Mouse (Mus musculus) A20 (cell line): ENCODE data around the gene Arhgap44.

Experiments used
- DNase-seq: peaks from one replicate; pipeline ENCODE4 v3.0.0-alpha.2; 2011; ENCODE audit warnings: low read depth, low spot score

Arhgap44 gene

DNA sequence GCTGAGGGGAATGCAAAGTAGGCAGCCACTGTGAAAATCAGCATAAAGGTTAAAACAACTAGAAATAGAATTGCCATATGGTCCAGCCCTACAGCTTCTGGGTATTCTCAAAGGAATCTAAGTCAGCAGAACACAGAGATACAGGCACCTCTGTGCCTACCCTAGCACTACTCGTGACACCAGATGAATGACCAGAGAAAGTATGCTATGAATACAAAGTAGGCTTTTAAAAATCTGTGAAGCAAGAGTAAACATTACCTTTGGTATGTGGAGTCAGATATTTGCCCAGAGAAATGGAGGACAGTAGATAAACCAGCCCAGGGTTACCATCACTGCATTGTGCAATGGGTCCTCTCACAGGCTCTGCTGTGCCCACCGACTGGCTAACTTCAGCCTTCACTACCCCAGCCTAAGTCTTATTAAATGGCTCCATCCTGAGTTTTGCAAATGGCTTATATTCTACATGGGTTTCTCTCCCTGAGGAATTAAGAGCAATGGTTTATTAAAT lies 25.6 kb downstream of the Arhgap44 start:
- no peak for DNase-seq

DNA sequence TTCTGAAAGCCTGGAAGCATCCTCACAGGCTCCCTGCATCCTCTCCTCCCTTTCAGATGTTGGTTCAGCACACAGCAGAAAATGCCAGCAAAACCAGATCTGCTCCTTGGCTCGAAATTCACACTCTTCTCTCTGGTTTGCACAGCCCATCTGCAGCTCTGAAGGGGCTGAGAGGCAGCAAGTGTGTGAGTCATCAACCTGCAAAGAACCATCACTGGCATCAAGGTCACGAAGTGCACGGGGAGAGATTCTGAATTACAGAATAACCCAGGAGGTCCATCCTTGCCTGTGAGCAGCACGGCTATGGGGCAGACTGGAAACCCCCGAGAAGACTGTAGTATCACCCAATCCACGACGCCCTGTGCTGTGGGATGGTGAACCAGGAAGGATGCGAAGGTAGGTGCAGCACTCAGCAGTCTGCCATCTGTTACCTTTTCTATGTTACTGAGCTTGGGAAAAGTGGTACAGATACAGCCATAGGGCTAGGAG lies 27.5 kb downstream of the Arhgap44 start:
- no peak for DNase-seq

DNA sequence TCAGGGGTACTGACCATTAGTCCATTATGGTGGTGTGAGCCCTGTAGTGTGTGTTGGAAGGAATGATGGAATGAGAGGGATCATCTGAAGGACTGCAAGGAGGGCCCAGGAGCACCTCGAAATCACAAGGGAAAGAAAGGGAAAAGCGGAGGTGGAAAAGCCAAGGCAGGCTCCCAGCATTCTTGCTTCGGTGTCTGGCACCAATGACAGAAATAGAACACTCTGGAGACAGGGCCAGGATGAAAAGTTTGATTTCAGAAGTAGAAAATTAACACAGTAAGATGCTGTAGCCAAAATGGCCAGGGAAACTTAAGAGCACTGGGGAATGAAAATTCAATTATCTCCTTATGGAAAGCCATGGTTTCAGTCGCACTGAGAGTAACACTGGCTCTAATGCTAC lies 29.1 kb downstream of the Arhgap44 start:
- DNase-seq: no peak

DNA sequence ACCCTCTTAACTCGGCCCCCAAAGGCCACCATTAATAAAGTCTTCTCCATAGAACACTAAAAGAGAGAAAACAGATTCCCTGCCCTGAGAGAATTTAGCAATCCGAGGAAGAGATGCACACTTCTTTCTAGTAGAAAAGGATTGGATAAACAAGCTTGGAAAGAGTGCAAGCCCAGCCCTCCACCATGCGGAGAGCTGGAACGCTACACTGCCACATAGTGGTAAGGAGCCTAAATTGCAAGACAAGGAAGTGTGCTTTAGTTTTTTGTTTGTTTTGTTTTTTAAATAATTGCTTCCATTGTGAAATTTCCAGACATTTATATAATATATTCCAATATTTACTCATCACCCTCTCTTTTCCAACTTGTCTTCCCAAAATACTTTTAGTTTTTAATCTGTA lies 33.7 kb downstream of the Arhgap44 start:
- no peak for DNase-seq

DNA sequence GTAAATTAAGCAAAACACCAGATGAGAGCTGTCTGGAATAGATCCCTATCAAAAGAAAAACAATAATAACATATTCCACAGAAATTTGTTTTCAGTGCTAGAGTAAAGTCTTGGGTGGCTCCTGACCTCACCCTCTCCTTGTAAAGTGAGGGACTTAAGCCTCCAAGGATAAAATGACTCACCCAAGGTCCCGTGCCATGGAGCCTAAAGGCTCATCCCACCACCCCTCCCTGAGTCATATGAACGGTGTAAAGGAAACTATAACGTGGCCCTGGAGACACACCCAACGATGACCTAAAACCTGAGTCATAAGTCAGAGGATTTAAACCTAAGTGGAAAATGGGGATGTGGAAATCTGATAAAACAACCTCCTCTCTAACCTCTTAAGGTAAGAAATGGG lies 34.1 kb downstream of the Arhgap44 start:
- DNase-seq: no peak

DNA sequence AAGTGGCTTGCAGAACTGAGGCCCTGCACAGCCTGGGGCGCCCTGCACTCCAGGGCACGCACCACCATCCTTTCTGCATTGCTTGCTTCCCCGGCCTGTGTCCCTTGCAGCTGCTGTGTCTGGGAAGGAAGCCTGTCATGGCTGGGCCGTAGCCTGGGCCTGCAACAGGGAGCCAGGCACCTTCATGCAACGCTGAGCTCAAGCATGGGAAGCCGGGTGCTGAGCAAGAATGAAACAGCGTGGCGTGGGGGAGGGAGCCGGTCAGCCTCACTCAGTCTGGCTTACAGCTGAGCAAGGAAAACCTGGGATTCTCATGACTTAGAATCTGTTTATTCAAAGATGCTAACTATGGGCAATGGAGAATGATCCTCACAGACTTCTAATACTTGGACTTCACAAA lies 36.2 kb downstream of the Arhgap44 start:
- DNase-seq: no peak

DNA sequence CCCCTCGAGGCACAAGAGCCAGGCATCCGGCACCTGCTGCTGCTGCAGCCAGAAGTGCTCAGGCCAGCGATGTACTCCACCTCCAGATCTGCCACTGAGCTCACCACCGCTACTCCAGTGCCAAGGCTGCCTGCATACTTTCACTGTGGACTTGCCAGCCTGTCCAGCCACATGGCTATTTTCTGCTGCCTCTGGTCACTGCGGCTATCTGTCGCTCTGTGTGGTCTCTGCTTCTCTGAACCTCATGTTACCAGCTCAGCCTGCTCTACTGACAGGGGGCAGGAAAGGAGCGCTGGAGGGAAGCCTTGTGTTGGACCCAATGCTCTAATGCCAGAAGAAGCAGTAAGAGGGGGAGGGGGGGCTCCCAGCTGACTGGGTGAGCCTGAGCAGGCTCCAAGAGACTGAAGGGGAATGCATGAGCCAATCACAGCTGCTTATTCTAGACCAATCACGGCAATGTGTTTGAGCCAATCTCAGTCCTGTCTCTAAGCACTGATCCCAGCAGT lies 37.8 kb downstream of the Arhgap44 start:
- no peak for DNase-seq

DNA sequence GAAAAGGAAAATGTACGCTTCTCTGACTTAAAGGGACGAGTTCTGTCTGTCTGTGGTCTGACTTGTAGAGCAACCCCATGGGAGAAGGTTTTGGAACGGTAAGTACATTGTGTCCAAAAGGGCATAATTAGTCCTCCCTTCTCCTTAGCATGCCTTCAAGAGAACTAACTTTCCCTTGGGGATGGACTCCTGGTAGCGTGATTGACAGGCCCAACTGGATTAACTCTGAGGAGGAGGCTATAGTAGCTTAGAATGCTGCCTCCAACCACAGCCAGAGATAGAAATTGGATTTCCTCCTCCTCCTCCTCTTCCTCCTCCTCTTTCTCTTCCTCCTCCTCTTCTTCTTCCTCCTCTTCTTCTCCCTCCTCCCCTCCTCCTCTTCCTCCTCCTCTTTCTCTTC lies 42.5 kb downstream of the Arhgap44 start:
- no peak for DNase-seq

DNA sequence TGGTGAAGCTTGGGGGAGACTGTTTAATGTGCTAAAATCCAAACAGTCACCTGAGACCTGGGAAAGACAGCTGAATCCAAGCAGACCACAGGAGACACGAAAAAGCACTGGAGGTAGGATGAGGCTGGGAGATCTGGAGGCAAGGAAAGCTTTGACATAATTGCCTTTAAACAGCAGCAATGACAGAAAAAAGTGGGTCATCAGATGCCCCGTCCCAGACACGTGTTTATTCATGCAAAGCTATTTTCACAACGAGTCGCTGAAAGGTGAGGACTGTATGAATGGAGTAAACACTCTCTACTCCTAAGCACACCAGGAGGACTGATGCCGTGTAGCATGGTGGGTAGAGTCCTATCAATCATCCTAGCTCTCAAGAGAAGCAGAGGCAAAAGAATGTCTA lies 47.0 kb downstream of the Arhgap44 start:
- no peak for DNase-seq

DNA sequence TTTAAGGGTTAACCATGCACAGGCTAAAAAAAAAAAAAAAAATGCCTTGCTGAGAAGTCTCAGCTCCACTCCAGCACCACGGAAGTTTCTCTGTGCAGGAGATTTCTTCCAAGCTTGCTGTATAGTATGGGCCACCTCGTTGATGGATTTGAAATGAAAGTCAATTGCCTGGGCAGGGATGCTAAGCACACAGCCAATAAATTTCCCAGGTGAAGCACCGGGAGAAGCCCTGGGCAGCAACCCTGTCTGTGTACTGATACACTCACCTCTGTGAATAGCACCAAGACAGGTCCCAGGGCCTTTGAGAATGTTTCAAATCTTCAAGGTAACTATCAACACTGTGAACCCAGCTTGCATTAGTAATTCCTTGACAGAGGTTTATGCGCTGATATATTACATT lies 50.7 kb downstream of the Arhgap44 start:
- DNase-seq: no peak

DNA sequence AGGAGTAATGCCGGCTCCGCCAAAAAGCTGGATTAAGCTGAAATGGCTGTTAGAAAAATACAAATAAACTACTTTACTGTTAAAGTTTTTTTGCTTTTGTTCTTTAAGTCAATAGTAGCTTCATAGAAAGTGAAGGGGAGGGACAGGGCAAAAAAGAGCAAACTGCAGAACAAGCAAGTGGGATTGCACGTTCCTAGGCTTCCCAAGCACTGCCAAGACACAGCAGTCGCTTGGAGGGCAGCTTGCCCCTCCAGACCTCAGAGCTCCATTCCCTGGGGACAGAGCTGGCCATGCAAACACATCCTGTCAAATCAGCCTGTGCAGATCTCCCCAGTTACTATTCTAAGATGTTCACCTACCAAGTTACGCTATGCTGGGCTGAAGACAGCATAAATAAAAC lies 51.1 kb downstream of the Arhgap44 start:
- no peak for DNase-seq

DNA sequence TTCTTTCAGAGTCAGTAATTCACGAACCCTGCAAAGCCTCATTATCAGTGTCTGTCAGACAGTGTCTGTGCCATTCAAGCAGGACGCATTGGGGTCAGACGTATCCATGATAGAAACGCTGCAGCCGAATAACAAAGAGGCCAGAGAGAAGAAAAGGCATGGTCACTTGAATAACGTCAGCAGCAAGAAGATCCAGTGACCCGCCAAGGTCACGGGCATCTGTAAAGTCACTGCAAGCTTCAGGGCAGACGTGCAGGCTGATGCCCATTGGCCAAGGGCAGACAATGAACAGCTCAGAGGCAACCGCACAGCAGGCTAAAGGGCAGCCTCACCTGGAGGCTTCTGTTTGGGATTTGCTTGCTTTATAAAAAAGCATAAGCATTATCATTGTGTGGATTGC lies 52.7 kb downstream of the Arhgap44 start:
- DNase-seq: no peak

DNA sequence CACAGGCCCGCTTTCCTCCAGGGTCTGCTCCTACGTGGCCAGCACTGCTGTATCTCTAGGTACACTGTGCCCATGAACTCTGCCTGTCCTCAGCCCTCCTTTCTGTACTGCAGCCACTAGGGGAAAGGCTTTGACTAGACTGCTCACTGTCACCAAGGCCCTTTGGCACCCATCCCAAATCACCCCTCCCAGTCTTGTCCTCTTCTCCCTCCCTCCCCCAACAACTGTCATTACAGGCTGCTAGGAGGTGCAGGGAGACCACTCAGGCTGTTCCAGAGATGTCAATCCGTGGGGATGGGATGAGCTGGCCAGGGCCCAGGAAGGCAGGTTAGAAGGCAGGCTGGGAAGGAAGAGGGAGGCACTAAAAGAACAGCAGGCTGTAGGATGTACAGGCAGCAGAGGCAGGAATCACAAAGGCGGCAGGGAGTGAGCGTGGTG lies 55.0 kb downstream of the Arhgap44 start:
- no peak for DNase-seq

DNA sequence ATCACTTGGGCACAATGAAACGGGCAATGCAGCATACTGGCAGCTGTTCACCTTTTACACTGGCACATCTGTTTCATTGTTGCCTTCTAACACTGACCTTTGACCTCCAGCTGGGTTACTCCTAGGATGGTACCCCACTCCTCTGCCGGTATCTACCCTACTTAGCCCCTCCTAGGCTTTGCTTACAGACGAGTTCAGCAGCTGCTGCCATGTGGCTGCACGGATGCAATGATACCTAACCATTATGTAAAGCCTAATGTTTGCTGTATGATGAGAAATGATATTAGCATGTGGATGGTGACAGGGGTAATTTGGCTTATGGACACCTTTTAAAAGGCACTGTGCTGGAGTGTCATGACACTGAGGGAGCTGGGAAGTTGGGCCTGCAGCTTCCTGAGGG lies 55.6 kb downstream of the Arhgap44 start:
- DNase-seq: no peak

DNA sequence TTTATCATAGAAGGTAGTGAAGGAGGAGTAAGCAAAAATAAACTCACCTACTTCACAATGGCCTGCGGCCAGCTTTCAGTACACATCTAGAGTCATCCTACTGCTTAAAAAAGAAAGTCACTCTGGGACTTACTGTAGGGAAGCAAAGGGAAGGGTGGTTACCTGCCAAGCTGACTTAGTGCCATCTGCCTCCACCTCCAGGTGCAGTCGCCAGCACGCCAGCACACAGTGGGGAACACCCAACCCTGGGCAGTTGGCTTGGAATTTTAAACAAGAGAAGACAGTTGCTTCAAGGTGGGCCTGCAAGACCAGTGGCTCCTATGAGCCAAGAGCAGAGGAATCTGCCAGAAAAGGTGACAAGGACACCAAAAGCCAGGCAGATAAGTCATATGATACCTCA lies 58.7 kb downstream of the Arhgap44 start:
- DNase-seq: no peak

DNA sequence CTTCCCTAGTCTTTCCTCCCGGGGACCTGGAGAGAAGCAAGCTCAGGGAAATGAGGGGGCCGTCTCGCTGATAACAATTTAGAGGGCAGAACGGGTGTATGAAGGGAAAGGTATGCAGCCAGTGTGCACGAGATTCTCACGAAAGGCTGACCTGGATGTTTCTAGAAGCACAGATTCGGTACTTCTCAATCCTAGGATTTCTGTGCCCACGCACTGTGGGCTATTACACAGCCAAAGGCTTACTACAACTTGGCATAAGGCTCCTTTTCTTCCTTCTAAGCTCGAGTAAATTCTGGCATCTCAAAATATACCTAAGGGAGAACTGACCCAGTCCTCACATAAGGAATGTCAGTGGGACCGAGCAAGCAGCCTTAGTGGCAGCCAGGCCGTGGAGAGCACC lies 61.6 kb downstream of the Arhgap44 start:
- no peak for DNase-seq

DNA sequence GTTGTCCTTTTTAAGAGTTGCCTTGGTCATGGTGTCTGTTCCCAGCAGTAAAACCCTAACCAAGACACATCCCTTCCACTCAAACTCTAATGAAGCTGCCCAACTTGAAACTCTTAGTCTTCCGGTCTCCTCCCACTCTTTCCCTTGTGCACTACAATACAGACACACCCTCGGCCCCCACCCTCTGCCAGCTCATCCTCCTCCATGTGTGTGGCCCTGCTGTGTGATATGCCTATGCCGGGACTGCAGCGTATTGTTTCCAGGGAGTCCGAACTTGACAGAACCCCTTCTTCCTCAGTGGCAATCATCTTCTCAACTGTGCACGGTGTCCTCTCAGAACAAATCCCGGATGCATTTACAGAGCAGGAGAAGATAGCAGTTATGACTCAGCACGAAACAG lies 62.7 kb downstream of the Arhgap44 start:
- no peak for DNase-seq

DNA sequence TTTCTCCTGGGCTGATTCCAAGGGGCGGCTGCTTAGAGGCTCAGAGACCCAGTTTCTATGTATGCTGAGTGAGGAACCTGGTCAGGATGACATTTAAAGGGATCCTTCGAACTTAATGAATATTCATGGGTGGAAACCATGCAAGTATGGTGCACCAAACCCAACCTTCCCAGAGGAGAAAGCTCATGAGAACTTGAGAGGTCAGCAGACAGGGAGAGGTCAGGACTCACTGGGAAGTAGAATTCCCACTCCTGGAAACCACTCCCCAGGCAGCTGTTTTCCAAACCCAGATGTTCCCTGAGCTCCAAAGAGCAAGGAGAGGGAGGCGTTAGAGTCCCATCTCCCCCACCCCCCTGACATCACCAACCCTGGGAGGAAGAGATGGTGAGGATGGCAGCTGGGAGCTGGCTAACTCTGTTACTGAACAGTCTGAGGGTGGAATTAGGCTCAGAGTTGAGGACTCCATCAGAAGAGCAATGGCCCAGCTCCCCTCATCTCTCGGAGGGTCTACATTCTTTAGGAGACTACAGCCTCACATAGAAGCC lies 65.2 kb downstream of the Arhgap44 start:
- no peak for DNase-seq

DNA sequence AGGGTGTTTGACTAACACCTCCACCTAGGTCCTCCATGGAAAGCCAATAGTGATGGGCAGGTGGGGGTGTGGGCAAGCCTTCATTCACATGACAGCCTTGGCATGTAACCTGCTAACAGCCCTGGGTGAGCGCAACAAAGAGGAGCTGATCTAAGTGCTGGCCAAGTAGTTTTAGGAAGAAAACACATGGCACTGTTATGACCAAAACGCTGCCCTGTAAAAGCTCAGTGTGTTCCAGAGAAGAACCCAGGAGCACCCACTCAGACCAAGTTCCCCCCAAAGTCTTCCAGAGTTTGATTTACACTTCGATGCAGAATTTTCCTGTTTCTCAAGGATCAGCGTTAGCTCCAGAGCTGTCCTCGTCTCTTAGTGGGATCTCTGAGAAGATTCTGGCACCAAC lies 65.9 kb downstream of the Arhgap44 start:
- DNase-seq: no peak

DNA sequence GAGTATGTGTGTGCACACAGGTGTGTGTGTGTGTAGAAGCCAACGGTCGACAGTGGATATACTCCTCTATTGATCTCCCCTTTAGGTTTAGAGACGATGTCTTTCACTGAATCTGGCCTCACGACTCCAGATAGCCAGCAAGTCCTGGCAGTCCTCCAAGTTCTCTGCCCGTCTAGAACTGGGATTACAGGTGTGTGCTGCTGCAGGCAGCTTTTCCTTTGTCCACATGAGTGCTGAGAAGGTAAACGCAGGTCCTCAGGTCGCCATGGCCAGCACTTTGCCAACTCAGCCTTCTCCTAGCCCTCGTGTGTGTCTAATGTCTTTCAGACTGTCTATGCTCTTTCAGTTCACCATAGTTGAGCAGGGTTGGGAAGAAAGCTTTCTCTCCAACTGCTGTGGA lies 69.9 kb downstream of the Arhgap44 start:
- no peak for DNase-seq

DNA sequence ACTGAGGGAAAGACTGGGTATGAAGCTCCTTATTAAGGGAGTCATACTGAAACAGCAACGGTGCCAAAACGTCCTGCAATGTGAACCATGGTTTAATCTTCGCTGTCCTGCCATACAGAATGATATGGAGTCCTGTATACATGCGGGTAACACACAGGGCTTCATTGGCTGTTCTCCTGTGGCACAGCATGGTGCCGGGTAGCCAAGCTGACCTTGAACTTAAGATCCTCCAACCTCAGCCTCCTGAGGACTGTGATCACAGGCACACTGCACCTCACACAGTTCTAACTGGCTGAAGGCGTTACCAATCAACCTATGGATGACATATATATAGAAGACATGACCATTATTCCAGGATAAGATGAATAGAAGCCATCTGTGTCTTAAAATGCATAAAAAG lies 72.4 kb downstream of the Arhgap44 start:
- no peak for DNase-seq

DNA sequence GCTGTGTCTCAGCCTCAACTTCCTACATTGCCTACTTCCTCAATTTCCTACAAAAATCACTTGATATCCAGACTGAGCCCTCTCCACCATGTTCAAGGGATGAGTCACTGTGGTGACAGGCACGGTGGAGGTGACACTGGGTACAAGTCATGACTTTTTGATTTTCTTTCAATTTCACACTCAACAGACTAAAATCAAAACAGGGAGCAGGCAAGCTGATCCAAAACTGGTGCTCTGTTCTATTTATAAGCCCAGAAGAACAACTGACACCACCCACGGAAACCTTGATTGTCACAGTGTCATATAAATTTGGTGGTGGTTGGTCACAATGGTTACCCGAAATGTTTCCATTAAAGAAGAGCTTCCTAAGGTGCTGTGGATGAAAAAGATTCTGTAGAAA lies 72.8 kb downstream of the Arhgap44 start:
- no peak for DNase-seq

DNA sequence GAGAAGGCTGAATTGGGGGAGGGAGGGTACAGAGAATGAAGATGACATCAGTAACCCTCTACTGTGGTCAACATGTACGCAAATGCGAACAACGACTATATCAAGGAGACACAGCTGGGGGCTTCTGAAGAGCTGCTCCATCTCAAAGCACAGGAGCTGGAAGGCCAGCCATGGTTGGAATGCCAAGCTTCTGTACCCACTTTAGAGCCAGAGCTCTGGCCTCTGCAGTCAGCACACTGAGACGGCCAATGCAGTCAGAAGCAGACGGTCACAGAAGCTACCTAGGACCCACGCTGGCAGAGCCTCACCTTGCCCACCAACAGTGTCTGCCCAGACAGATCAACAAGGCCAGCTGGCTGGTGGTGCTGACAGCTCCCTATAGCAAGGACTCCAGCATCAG lies 73.5 kb downstream of the Arhgap44 start:
- no peak for DNase-seq
